Comparison of ENCODE assay signal across 8 mouse cellular contexts in the genomic region with DNA sequence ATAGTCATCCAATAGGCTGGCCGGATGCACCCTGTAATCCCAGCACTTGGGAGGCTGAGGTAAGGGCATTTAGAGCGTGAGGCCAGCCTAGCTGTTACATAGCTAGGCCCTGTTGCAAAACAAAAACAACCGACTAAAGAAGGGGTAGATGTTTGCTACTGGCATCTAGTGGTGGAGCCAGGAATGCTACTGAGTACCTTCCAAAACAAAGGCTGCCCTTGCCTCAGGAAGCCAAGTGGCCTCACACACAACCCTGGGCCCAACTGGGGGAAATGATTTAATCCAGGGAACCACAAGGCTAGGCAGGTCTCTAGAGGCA. TPM values are rescaled to one million over a fixed set of nuclear protein-coding genes. Genes with fewer than 3 reads are reported as not detected.
DNase-seq lines count a peak whose midpoint lies in the region; ATAC-seq and TF ChIP-seq lines count a peak whose summit lies in the region.

No protein-coding gene starts in this region.

- TF ChIP-seq CTCF in bone marrow macrophage, adult 2 months (IDR thresholded peaks at IDR 0.05; ENCODE audit: low read depth, low read length), result no peak; the same call in 1 of the 2 replicates

- WGBS in heart, embryonic 13.5 days, result 22% methylated on average over 3 of the region's 3 CpGs
- 16% methylated on average over 3 of the region's 3 CpGs for WGBS in midbrain, embryonic 11.5 days

- peak overlapping the region; percentile 74 for H3K9ac ChIP-seq in heart, embryonic 13.5 days
- H3K9ac ChIP-seq in midbrain, embryonic 11.5 days (ENCODE audit: low read length), result peak overlapping the region; percentile 3; the same call in 1 of the 2 replicates

- no peak for ATAC-seq in heart, embryonic 13.5 days (ENCODE audit: extremely low read depth, insufficient number of reproducible peaks, low FRiP score, low TSS enrichment)
- ATAC-seq in midbrain, embryonic 11.5 days (ENCODE audit: low FRiP score), result no peak

- H3K27ac ChIP-seq in bone marrow macrophage, adult 2 months (ENCODE audit: insufficient read depth, low read depth, low read length), result peak overlapping the region; percentile 77
- peak overlapping the region; percentile 94 for H3K27ac ChIP-seq in heart, embryonic 13.5 days (replicated peaks)
- H3K27ac ChIP-seq in midbrain, embryonic 11.5 days (ENCODE audit: low read depth, low read length), result no peak overlapping the region

- H3K36me3 ChIP-seq in heart, embryonic 13.5 days, result peaks cover 45% of the 10 kb centered on the region
- no peaks in the 10 kb centered on the region for H3K36me3 ChIP-seq in midbrain, embryonic 11.5 days (ENCODE audit: control insufficient read depth, insufficient read depth, low read length)

- H3K4me3 ChIP-seq in bone marrow macrophage, adult 2 months (ENCODE audit: insufficient read depth, low read length), result no peak overlapping the region
- peak overlapping the region; percentile 10; the same call in 1 of the 2 replicates for H3K4me3 ChIP-seq in heart, embryonic 13.5 days
- H3K4me3 ChIP-seq in midbrain, embryonic 11.5 days (ENCODE audit: low read depth, low read length), result no peak overlapping the region

- DNase-seq in gastrocnemius, postnatal 25 days, result peak; percentile 70
- no peak for DNase-seq in gastrocnemius, postnatal 10 days
- peak; percentile 71 for DNase-seq in kidney, postnatal 14 days
- no peak for DNase-seq in midbrain, embryonic 11.5 days (ENCODE audit: low spot score, missing footprints)
- DNase-seq in cerebellum, postnatal 14 days, result no peak
- DNase-seq in testis, postnatal 14 days (ENCODE audit: low spot score), result no peak

- no peaks in the 10 kb centered on the region for H3K9me3 ChIP-seq in heart, embryonic 13.5 days
- no peaks in the 10 kb centered on the region for H3K9me3 ChIP-seq in midbrain, embryonic 11.5 days (ENCODE audit: control insufficient read depth, low read length)

- H3K27me3 ChIP-seq in heart, embryonic 13.5 days (replicated peaks), result no peaks in the 10 kb centered on the region; the same call in 1 of the 2 replicates
- H3K27me3 ChIP-seq in midbrain, embryonic 11.5 days (ENCODE audit: control insufficient read depth, insufficient read depth, low read length), result peaks cover 27% of the 10 kb centered on the region

- peak overlapping the region; percentile 62 for H3K4me2 ChIP-seq in heart, embryonic 13.5 days
- no peak overlapping the region for H3K4me2 ChIP-seq in midbrain, embryonic 11.5 days

- no peak for TF ChIP-seq POLR2A in bone marrow macrophage, adult 2 months (IDR thresholded peaks at IDR 0.05; ENCODE audit: borderline replicate concordance, low read depth, low read length)

- peaks cover 36% of the 10 kb centered on the region for H3K4me1 ChIP-seq in bone marrow macrophage, adult 2 months (ENCODE audit: control insufficient read depth, insufficient read depth, low read length)
- peaks cover 98% of the 10 kb centered on the region for H3K4me1 ChIP-seq in heart, embryonic 13.5 days
- H3K4me1 ChIP-seq in midbrain, embryonic 11.5 days (ENCODE audit: control insufficient read depth, insufficient read depth, low read length), result peaks cover 28% of the 10 kb centered on the region

RNA-seq across cellular contexts. Expression of a gene that starts 3.1 kb away (rescaled TPM):
- under 1 TPM; 0.54 to 0.67 TPM for total RNA-seq in gastrocnemius, postnatal 25 days (2021)
- 1 to 10 TPM; 2.2 to 2.8 TPM for total RNA-seq in gastrocnemius, postnatal 10 days (2021)
- 1.0 and 1.1 TPM in 2 replicates for polyA plus RNA-seq in bone marrow macrophage, adult 2 months (2012; ENCODE audit: insufficient read depth, insufficient read length, missing spikeins)
- 7.8 and 8.9 TPM in 2 replicates for polyA plus RNA-seq in heart, embryonic 13.5 days (2015; fragmentation: Nextera tagmentation; extraction: Ambion mirVana)
- polyA plus RNA-seq in midbrain, embryonic 11.5 days (2014; fragmentation: Nextera tagmentation; extraction: Ambion mirVana), result 1.6 and 1.9 TPM in 2 replicates

RNA-seq across cellular contexts. Expression of a gene that starts 24.6 kb away (rescaled TPM):
- total RNA-seq in gastrocnemius, postnatal 25 days (2021), result 1 to 10 TPM; 1.3 to 2.0 TPM
- total RNA-seq in gastrocnemius, postnatal 10 days (2021), result 1 to 10 TPM; 3.3 to 5.4 TPM
- 91.9 and 102 TPM in 2 replicates for polyA plus RNA-seq in bone marrow macrophage, adult 2 months (2012; ENCODE audit: insufficient read depth, insufficient read length, missing spikeins)
- polyA plus RNA-seq in heart, embryonic 13.5 days (2015; fragmentation: Nextera tagmentation; extraction: Ambion mirVana), result 15.4 and 17.1 TPM in 2 replicates
- polyA plus RNA-seq in midbrain, embryonic 11.5 days (2014; fragmentation: Nextera tagmentation; extraction: Ambion mirVana), result 5.1 and 6.5 TPM in 2 replicates

RNA-seq across cellular contexts. Expression of a gene that starts 38.2 kb away (rescaled TPM):
- total RNA-seq in gastrocnemius, postnatal 25 days (2021), result 10 to 100 TPM; 20.0 to 22.2 TPM
- total RNA-seq in gastrocnemius, postnatal 10 days (2021), result 10 to 100 TPM; 38.2 to 39.1 TPM
- 30.8 and 35.2 TPM in 2 replicates for polyA plus RNA-seq in bone marrow macrophage, adult 2 months (2012; ENCODE audit: insufficient read depth, insufficient read length, missing spikeins)
- 15.1 and 15.7 TPM in 2 replicates for polyA plus RNA-seq in heart, embryonic 13.5 days (2015; fragmentation: Nextera tagmentation; extraction: Ambion mirVana)
- 18.6 and 21.4 TPM in 2 replicates for polyA plus RNA-seq in midbrain, embryonic 11.5 days (2014; fragmentation: Nextera tagmentation; extraction: Ambion mirVana)

RNA-seq across cellular contexts. Expression of a gene that starts 39.8 kb away (rescaled TPM):
- total RNA-seq in gastrocnemius, postnatal 25 days (2021), result 10 to 100 TPM; 36.7 to 40.2 TPM
- total RNA-seq in gastrocnemius, postnatal 10 days (2021), result 10 to 100 TPM; 33.7 to 43.9 TPM
- polyA plus RNA-seq in bone marrow macrophage, adult 2 months (2012; ENCODE audit: insufficient read depth, insufficient read length, missing spikeins), result 46.8 and 58.4 TPM in 2 replicates
- polyA plus RNA-seq in heart, embryonic 13.5 days (2015; fragmentation: Nextera tagmentation; extraction: Ambion mirVana), result 47.6 and 51.6 TPM in 2 replicates
- 39.9 and 45.6 TPM in 2 replicates for polyA plus RNA-seq in midbrain, embryonic 11.5 days (2014; fragmentation: Nextera tagmentation; extraction: Ambion mirVana)

Comparison
In these comparisons a context has a peak if more than half of its experiments do, and no peak if none do; other contexts are left out.
1. DNase-seq: peak in gastrocnemius, postnatal 25 days (single experiment) and kidney, postnatal 14 days (single experiment); none in gastrocnemius, postnatal 10 days (single experiment), midbrain, embryonic 11.5 days (single experiment), cerebellum, postnatal 14 days (0 of 2) and testis, postnatal 14 days (single experiment).